Mouse (Mus musculus) T-helper 2 cell (primary cell): ENCODE measurements around the gene Zranb2.

ENCODE experiments used
- in situ Hi-C: fragments of 300-600 bp; cut with MboI, MseI; formaldehyde crosslinking; loops from one replicate; pipeline ENCODE4 v1.15.1; 2025; ENCODE audit warnings: high pct_unique_total_duplicates

Gene Zranb2

GRCm38 (mm10) chr3:157578469-157579170 is 44.7 kb downstream of the Zranb2 start:
- in situ Hi-C loops, result no loop called here

GRCm38 (mm10) chr3:157579376-157579775 is 45.4 kb downstream of the Zranb2 start:
- in situ Hi-C loops, result no loop called here

GRCm38 (mm10) chr3:157580299-157580698 is 46.3 kb downstream of the Zranb2 start:
- in situ Hi-C loops, result no loop called here

GRCm38 (mm10) chr3:157581755-157582154 is 47.8 kb downstream of the Zranb2 start:
- in situ Hi-C loops, result no loop called here

GRCm38 (mm10) chr3:157582626-157583405 is 48.9 kb downstream of the Zranb2 start:
- in situ Hi-C loops, result no loop called here

- in situ Hi-C loops, result no loop called here
These were observed 63.9 kb downstream of the Zranb2 start for GRCm38 (mm10) chr3:157597837-157598379.
